Mouse (Mus musculus): ENCODE measurements around the gene Wasf2. TPM values are rescaled to one million over a fixed set of nuclear protein-coding genes. Genes with fewer than 3 reads are reported as not detected.
A peak's percentile ranks its signal among the peaks of the same experiment; 100 is the strongest.

The Wasf2 gene
- total and polyA plus RNA-seq, 2 experiments from 2014 or later: 18.3 to 26.0 TPM

DNA sequence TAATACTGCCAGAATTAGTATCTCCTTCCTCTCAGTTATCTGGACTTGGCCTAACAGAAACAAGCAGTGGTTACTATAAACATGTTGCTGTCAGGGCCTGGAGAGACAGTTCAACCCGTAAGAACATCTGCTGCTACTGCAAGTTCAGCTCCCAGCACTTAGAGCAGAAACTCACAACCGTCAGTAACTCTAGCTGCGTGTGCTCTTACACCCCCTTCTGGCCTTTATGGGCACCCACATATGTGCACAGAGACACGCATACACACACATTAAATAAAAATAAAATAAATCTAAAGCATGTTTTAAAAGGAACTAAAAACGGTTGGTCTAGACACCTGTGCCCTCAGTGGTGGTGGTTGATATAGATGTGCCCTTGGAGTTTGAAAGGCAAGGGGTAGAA is 56.6 kb downstream of the Wasf2 start:
- Histone ChIP-seq H3K9ac (replicated peaks; ENCODE audit: low read length, poor library complexity, severe bottlenecking) (no peak overlapping the region), H3K36me3 (ENCODE audit: insufficient read depth, low read length) (peaks cover 23% of the 10 kb centered on the region), H3K4me2 (ENCODE audit: low read depth, low read length, poor library complexity, severe bottlenecking) (no peak overlapping the region), H3K27me3 (ENCODE audit: insufficient read depth, low read length) (no peaks in the 10 kb centered on the region), H3K9me3 (ENCODE audit: low read length) (no peaks in the 10 kb centered on the region), H3K4me3 (ENCODE audit: low read depth, low read length) (no peak overlapping the region), H3K27ac (ENCODE audit: low read depth, low read length) (no peak overlapping the region), H3K4me1 (ENCODE audit: insufficient read depth, low read length) (no peaks in the 10 kb centered on the region; the same call in 1 of the 2 replicates)
- no peak for DNase-seq (ENCODE audit: low spot score)
- 95% methylated on average over 5 of the region's 5 CpGs for WGBS
- peak; percentile 31 for TF ChIP-seq CTCF (IDR thresholded peaks at IDR 0.05)
- no peak for ATAC-seq (ENCODE audit: low FRiP score)

DNA sequence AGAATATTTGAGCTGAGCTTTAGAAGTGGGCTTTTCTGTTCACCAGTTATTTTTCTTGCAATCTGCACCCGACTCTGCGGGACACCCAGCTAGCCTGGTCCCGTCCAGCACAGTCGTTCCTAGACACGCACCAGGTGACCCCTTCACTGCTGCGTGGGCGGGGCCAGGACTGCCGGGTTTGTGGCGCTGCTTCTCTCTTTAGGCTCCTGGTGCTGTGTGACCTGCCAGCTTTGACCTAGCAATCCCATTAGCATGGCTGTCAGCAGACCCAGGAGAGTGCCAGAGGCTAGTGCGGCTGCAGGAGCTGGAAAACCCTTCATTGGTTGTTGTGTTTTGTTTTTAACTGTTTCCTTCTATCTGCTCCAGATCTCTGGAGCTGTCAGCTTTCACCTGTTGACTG is 59.1 kb downstream of the Wasf2 start:
- DNase-seq (ENCODE audit: low spot score) (no peak), ATAC-seq (ENCODE audit: low FRiP score) (no peak)
- no peak overlapping the region for H3K4me2 ChIP-seq (ENCODE audit: low read depth, low read length, poor library complexity, severe bottlenecking)
- 45% methylated on average over 10 of the region's 10 CpGs for WGBS
- H3K27ac ChIP-seq (ENCODE audit: low read depth, low read length): no peak overlapping the region
- no peak overlapping the region for H3K9ac ChIP-seq (replicated peaks; ENCODE audit: low read length, poor library complexity, severe bottlenecking)
- TF ChIP-seq CTCF (IDR thresholded peaks at IDR 0.05): no peak
- no peaks in the 10 kb centered on the region for H3K9me3 ChIP-seq (ENCODE audit: low read length)
- H3K36me3 ChIP-seq (ENCODE audit: insufficient read depth, low read length): peaks cover 37% of the 10 kb centered on the region
- no peak overlapping the region for H3K4me3 ChIP-seq (ENCODE audit: low read depth, low read length)
- no peaks in the 10 kb centered on the region for H3K27me3 ChIP-seq (ENCODE audit: insufficient read depth, low read length)
- H3K4me1 ChIP-seq (ENCODE audit: insufficient read depth, low read length): no peaks in the 10 kb centered on the region

DNA sequence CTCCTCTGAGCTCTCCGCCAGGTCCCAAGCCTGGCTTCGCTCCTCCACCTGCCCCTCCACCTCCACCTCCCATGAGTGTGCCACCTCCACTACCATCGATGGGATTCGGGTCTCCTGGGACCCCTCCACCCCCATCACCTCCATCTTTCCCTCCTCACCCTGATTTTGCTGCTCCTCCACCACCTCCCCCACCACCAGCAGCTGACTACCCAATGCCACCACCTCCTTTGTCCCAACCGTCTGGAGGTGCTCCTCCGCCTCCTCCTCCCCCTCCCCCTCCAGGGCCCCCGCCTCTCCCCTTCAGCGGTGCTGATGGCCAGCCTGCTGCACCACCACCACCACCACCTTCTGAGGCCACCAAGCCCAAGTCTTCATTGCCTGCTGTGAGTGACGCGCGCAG is 64.2 kb downstream of the Wasf2 start:
- TF ChIP-seq CTCF (IDR thresholded peaks at IDR 0.05): no peak
- peaks cover 34% of the 10 kb centered on the region for H3K36me3 ChIP-seq (ENCODE audit: insufficient read depth, low read length)
- 83% methylated on average over 11 of the region's 11 CpGs for WGBS

DNA sequence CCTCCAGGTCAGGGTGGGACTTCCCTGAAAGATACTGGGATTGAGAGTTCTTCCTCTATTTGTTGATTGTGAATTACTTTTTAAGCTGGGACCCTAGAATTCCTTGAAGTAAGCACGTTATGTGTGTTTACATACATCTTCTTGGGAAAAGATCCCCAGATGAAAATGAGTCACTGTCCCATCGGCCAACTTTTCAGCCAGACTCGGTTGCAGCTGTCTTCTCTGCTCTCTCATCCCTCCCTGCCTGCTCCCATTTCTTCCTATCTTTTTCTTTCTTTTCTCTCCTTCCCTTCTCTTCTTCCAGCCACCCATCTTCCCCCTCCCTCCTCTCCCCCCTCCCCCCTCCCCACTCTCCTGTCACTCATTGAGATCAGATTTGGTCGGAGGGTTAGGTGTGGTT is 64.7 kb downstream of the Wasf2 start:
- WGBS: 72% methylated on average over 4 of the region's 4 CpGs
- ATAC-seq (ENCODE audit: low FRiP score): no peak
- Histone ChIP-seq H3K27ac (ENCODE audit: low read depth, low read length) (no peak overlapping the region), H3K9me3 (ENCODE audit: low read length) (no peaks in the 10 kb centered on the region), H3K9ac (replicated peaks; ENCODE audit: low read length, poor library complexity, severe bottlenecking) (no peak overlapping the region), H3K4me1 (ENCODE audit: insufficient read depth, low read length) (peaks cover 11% of the 10 kb centered on the region), H3K4me2 (ENCODE audit: low read depth, low read length, poor library complexity, severe bottlenecking) (no peak overlapping the region), H3K27me3 (ENCODE audit: insufficient read depth, low read length) (no peaks in the 10 kb centered on the region), H3K36me3 (ENCODE audit: insufficient read depth, low read length) (peaks cover 34% of the 10 kb centered on the region), H3K4me3 (ENCODE audit: low read depth, low read length) (no peak overlapping the region)
- TF ChIP-seq CTCF (IDR thresholded peaks at IDR 0.05): no peak
- DNase-seq (ENCODE audit: low spot score): no peak

More for the DNA sequence above, 64.2 kb downstream of the Wasf2 start:
- no peak overlapping the region for H3K4me3 ChIP-seq (ENCODE audit: low read depth, low read length)
- H3K4me2 ChIP-seq (ENCODE audit: low read depth, low read length, poor library complexity, severe bottlenecking): no peak overlapping the region
- DNase-seq (ENCODE audit: low spot score) (no peak), ATAC-seq (ENCODE audit: low FRiP score) (no peak)
- peaks cover 11% of the 10 kb centered on the region for H3K4me1 ChIP-seq (ENCODE audit: insufficient read depth, low read length)
- H3K9me3 ChIP-seq (ENCODE audit: low read length): no peaks in the 10 kb centered on the region
- no peak overlapping the region for H3K9ac ChIP-seq (replicated peaks; ENCODE audit: low read length, poor library complexity, severe bottlenecking)
- H3K27me3 ChIP-seq (ENCODE audit: insufficient read depth, low read length): no peaks in the 10 kb centered on the region
- no peak overlapping the region for H3K27ac ChIP-seq (ENCODE audit: low read depth, low read length)

DNA sequence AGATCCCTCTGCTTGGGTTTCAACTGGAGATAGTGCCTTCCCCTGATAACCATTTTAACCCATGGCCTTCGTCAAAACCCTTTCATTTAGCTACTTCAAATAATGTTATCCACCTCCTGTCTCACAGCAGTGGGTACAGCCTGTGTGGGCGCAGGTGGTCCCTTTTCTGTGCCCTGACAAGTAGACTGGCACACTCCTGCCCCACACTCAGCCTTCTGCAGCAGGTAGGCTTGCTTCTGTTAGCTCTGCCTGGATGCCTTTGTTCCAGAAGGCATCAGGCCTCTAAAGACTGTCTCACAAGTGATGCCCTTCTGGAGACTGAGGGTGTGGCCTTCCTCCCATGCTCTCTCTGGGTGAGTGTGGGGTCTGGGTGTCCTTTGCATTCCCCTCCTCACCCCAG is 65.8 kb downstream of the Wasf2 start:
- WGBS: 87% methylated on average over 2 of the region's 2 CpGs
- Histone ChIP-seq H3K9me3 (ENCODE audit: low read length) (no peaks in the 10 kb centered on the region), H3K27ac (ENCODE audit: low read depth, low read length) (peak overlapping the region; percentile 72; the same call in 1 of the 2 replicates), H3K4me1 (ENCODE audit: insufficient read depth, low read length) (peaks cover 19% of the 10 kb centered on the region), H3K36me3 (ENCODE audit: insufficient read depth, low read length) (peaks cover 27% of the 10 kb centered on the region), H3K4me2 (ENCODE audit: low read depth, low read length, poor library complexity, severe bottlenecking) (no peak overlapping the region), H3K27me3 (ENCODE audit: insufficient read depth, low read length) (no peaks in the 10 kb centered on the region), H3K9ac (replicated peaks; ENCODE audit: low read length, poor library complexity, severe bottlenecking) (no peak overlapping the region), H3K4me3 (ENCODE audit: low read depth, low read length) (no peak overlapping the region)
- no peak for DNase-seq (ENCODE audit: low spot score)
- TF ChIP-seq CTCF (IDR thresholded peaks at IDR 0.05): no peak
- no peak for ATAC-seq (ENCODE audit: low FRiP score)

DNA sequence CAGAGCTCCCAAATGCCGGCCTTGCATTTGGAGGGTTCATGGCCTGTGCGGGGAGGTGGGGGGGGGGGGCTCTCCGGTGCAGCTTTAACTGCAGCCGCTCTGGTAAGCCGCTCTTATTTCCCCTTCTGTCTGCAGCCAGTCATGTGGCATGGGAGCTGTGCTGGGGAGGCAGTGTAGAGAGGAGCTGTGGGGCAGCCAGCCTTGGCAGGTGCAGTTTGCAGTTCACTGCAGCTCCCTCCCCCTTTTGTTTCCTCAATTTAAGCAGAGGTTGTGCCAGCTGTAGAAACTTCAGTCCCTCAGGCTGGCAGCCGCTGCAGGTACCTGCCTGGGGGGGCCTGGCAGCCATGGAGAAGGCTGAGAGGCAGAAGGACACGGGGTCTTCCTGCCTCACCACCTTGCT is 66.5 kb downstream of the Wasf2 start:
- peak overlapping the region; percentile 72 for H3K27ac ChIP-seq (ENCODE audit: low read depth, low read length)
- no peak overlapping the region for H3K4me3 ChIP-seq (ENCODE audit: low read depth, low read length)
- no peaks in the 10 kb centered on the region for H3K9me3 ChIP-seq (ENCODE audit: low read length)
- DNase-seq (ENCODE audit: low spot score) (peak; percentile 50), ATAC-seq (ENCODE audit: low FRiP score) (0 out of 2 replicates have a peak, but pooled peaks have one; percentile 29)
- 23% methylated on average over 7 of the region's 7 CpGs for WGBS
- no peak overlapping the region for H3K9ac ChIP-seq (replicated peaks; ENCODE audit: low read length, poor library complexity, severe bottlenecking)
- peaks cover 24% of the 10 kb centered on the region for H3K36me3 ChIP-seq (ENCODE audit: insufficient read depth, low read length)
- TF ChIP-seq CTCF (IDR thresholded peaks at IDR 0.05): no peak
- peaks cover 19% of the 10 kb centered on the region for H3K4me1 ChIP-seq (ENCODE audit: insufficient read depth, low read length)
- no peak overlapping the region for H3K4me2 ChIP-seq (ENCODE audit: low read depth, low read length, poor library complexity, severe bottlenecking)
- no peaks in the 10 kb centered on the region for H3K27me3 ChIP-seq (ENCODE audit: insufficient read depth, low read length)
